Mouse (Mus musculus): ENCODE data around the gene Zfp768. TPM values are rescaled to one million over a fixed set of nuclear protein-coding genes. Genes with fewer than 3 reads are reported as not detected.
A peak's percentile ranks its signal among the peaks of the same experiment; 100 is the strongest.
"Not testable (repeated sequence)": the region's sequence is repeated elsewhere in the genome, so short reads cannot be mapped to it uniquely, and the experiment has no call there.

Gene Zfp768
- 10 to 100 TPM; 25.9 to 29.4 (median 28.0) TPM for total RNA-seq (2022)

DNA sequence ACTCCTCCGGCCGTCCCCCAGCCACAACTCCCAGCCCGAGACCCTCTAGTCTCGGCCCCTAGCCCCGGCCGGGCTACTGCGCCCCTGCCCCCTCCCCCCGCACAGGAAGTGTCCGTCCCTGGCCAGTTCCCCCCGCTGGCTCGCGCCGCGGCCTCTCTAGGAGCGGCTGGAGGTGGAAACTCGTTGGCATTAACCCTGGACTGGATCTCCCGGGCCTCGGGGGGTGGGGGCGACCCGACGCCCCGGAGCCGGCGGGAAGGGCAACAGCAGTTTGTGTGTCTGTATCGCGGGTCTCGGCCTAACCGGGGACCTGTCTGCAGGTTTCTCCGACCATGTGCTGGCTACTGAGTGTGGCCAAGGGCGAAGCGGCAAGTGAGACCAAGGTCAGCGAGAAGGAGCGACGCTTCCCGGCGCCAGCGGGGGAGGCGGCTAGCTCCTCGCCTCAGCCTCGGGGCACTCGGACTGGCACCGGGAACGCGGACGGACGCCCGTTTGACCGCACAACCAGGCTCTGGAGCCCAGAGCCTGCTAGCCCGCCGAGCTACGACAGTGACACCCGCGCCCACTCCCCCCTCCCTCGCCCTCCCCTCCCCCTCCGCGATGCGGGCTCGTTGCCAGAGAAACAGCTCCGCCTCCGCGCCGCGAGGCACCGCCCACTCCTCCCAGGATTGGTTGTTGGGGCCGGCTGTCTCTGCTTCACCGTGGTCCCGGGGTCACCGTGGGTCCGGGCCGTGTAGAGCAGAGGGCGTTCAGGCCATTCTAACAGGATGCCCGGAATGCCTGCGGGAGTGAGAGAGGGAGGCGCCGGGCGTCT lies at the start of gene Zfp768:
Gene Zfp768, minus strand, starts transcription at position 78 of the 814 bp plus-strand sequence.
- DNase-seq: peak; percentile 89

DNA sequence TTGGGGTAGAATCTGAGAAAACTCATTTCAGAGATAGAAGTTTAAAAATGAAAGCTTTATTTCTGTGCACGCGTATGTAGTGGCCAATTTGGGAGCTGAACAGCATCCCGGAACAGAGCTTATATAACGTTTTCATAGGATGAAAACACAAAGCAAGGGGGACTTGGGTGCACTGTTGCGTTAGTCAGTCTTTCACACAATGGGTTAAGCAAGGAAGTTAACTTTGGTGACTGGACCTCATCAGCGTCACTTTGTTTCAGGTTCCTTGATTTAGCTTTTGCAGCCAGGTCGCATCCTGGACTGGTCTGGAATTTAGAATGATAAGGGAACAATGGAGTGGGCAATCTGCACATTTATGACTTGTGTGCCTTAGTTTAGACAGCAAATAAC lies 48.5 kb upstream of the Zfp768 start:
- DNase-seq: no peak

DNA sequence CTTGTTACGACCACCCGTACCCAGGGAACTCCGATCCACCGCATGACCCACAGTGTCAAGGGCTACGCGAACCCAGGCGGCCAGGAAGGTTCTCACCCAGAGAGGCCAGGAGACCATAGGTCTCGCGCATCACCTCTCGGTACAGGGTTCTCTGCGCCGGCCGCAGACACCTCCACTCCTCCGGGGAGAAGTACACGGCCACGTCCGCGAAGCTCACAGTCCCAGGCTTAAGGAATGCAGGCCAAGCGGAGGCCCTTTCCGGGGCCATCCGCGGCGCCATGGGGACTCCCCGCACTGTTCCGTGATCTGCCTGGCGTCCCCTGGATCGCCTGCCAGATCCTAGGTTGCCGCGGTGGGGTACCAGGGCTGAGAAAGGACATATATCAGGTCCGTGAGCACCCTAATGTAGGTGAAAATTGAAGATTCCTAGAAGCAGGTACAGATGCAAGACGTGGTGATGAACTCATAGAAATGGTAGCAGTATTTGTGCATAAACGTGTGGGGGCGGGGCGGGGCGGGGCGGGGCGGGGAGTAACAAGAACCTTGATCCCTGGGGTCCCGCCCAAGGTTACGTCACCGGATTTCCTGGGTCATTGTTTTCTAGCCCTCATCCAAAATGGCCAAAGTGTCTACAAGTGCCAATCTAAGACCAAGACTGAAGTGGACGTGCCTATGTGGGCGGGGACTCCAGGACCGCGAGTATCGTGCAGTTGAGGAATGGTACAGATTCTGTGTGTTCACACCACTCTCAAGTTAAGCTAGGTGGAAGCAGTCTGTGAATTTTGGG lies 48.0 kb upstream of the Zfp768 start, which contains the start of gene E430018J23Rik:
Gene E430018J23Rik, minus strand, starts transcription at position 473 of the 787 bp plus-strand sequence.
- DNase-seq: peak; percentile 97

DNA sequence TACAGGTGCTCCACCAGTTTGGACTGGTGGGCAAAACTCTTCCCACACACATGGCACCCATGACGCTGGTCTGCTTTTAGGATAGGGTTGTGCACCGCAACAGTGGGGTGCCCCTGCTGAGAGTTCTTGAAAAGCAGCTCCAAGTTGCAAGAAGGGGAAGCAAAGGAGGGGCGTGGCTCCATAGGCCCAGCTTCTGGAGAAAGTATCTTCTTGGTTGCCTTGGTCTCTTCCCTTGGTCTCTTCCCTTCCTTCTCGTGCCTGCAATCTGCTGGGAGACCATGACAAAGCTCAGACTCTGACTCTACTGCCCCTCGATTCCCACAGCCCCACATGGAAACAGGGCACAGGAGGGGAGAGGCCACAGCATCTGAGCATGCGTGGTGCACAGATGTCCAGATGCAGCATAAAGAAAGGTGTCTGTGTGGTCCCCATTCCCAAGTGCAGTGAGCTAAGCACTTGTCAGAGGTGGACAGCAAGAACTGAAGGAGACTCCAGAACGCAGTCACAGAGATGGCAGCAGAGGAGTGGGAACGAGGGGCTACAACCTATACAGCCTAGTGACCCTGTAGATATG lies 46.9 kb upstream of the Zfp768 start:
- DNase-seq: no peak

GRCm38 (mm10) chr7:127391538-127391937 lies 46.1 kb upstream of the Zfp768 start:
- no peak for DNase-seq

- DNase-seq: no peak
Measured at GRCm38 (mm10) chr7:127390306-127390705, 44.9 kb upstream of the Zfp768 start.

- not testable (repeated sequence) for DNase-seq
Measured at GRCm38 (mm10) chr7:127388201-127388600, 42.8 kb upstream of the Zfp768 start.

DNA sequence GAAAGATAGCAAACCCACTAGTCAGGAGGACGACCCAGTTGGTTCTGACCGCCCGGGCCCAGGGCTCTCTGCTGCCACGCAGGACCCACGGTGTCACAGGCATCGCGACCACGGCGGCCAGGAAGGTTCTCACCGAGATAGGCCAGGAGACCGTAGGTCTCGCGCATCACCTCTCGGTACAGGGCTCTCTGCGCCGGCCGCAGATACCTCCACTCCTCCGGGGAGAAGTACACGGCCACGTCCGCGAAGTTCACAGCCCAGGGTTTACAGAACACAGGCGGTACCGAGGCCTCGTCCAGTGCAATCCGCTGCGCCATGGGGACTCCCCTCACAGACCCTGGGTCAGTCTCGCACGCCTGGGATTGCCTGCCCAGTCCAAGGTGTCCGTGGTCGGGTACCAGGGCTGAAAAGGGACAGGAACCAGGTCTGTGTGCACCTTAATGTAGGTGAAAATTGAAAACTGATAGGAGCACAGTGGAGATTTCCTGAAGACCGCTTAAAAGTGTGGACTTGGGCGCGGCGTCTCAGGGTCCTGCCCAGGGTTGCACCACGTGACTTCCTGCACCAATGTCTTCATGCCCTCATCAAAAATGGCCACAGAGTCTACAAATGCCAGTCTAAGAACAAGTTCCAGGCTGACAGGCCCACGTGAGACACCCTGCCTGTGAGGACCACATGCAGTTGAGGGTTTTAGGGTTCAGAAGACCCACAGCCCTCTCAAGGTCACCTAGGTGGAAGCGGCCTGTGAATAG lies 41.4 kb upstream of the Zfp768 start, which contains the start of gene 9130019O22Rik:
Gene 9130019O22Rik, minus strand, starts transcription at position 526 of the 752 bp plus-strand sequence.
- DNase-seq: peak; percentile 84

GRCm38 (mm10) chr7:127385560-127385959 lies 40.2 kb upstream of the Zfp768 start:
- DNase-seq: not testable (repeated sequence)

DNA sequence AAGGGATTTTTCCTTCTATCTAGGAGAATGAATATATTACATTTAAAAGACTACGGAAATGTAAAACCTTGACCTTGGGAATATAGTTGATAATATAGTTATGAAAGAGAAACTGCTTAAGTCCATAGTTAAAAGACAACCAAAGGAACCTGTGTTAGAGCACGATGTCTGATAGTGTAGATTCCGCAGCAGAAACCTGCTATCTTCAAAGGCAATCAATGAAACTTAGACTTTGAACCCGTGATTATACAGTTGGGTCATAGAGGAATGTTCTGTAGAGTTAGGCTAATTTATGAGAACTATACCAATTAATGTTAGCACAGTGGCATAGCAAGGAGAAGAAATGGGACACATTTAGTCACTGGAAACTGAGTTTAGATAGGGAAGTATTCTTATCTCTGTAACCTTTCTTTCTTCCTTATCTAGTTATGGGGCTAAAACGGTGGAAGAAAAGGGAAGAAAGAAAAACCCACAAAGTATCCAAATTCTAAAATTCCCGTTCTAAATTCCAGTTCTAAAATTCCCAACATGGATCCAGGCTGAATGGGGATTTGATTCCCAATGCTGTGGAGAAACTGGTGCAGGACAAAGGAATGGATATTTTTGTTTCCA lies 33.0 kb upstream of the Zfp768 start:
- no peak for DNase-seq

GRCm38 (mm10) chr7:127375271-127376245 lies 30.2 kb upstream of the Zfp768 start, which contains the start of gene Zfp747:
Zfp747 (minus strand) TSS chr7:127376050.
- peak; percentile 92 for DNase-seq

DNA sequence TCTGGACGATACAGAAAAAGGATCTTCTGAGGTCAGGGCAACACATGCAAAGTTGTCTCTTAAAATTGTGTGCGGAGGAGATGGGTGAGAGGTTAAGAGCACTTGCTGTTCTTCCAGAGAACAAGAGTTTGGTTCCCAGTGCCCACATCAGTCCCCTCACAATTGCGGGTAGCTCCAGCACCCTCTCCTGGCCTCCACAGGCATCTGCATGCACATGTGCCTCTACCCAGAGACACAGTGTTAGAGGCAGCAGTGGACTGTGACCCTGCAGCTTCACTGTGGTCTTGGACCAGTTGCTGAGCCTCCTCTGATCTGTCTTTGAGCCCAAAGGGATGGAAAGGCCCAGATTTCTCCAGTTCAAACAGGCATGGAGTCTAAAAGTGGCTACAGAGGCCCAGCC lies 26.5 kb upstream of the Zfp768 start:
- not testable (repeated sequence) for DNase-seq

- no peak for DNase-seq
Measured at GRCm38 (mm10) chr7:127371213-127371612, 25.8 kb upstream of the Zfp768 start.

- DNase-seq: no peak
Measured at GRCm38 (mm10) chr7:127366249-127366648, 20.9 kb upstream of the Zfp768 start.

DNA sequence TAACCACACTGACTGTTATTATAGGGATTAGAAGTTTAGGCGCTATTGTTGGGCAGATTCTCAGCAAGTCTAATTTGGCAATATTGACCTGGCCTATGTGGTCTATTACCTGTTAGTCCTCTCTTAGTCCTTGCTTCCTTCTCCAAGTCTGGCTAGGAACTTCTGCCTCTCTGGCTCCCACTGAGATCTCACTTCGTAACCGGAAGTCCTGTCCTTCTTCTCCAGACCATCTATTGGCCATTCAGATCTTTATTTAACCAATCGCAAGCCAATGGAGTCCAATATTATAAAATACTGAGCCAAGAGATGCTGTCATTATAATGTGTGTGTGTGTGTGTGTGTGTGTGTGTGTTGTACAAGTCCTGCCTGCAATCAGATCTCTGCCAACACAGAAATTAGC lies 18.8 kb upstream of the Zfp768 start:
- DNase-seq: no peak

DNA sequence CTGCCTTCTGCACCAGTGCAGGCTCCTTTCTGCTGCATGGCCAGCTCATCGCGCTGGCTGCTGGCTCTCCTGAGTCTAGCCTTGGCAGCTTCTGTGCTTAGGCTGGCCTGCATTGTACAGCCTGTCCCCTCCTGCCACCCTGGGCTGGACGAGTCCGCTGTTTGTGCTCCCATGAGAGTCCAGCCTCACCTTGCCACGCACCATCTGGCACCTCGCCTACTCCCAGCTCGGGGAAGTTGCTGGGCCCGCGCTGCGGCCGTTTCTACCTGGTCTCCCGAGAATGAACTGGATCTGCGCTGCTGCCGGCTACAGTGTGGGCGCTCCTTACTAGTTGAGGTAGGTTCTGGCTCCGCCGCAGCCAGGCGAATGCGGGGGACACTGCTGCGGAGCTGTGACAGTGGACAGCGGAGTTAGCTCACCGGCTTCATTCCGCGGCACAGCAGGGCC lies 18.1 kb upstream of the Zfp768 start:
- DNase-seq: no peak

DNA sequence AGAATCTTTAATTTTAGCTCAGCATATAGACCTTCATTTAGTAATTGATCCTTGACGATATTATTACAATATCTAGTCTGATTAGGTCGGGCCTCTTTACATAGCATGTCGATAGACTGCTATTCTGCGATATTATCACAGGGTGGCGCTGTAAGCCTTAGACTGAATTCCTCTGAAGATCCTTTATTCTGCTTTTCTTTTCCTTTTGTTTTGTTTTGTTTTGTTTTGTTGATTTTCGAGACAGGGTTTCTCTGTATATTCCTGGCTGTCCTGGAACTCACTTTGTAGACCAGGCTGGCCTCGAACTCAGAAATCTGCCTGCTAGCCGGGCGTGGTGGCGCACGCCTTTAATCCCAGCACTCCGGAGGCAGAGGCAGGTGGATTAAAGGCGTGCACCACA lies 17.0 kb upstream of the Zfp768 start:
- DNase-seq: not testable (repeated sequence)

GRCm38 (mm10) chr7:127361449-127361848 lies 16.1 kb upstream of the Zfp768 start:
- no peak for DNase-seq

DNA sequence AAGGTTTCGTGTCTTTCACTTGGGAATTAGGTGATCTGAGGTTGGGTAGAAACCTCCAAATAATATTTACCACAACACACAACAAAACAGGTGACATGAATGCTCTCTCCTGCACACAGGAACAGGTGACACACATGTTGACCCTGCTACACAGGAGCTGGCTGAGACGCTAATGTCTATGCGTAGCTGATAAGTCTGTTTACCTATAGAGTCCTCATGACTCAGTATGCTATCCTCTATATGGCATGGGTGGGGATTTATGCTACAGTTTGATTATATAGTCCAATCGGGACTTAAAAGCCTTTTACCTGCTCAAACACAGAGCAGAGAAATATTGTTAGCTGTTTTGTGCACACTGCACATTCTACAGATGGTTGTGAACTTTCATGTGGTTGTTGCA lies 14.9 kb upstream of the Zfp768 start:
- no peak for DNase-seq

- no peak for DNase-seq
Measured at GRCm38 (mm10) chr7:127358472-127358871, 13.1 kb upstream of the Zfp768 start.
